Mouse (Mus musculus) hindbrain, embryonic 15.5 days (tissue): Measurements from ENCODE around the gene Lmo7. TPM values are rescaled to one million over a fixed set of nuclear protein-coding genes. Genes with fewer than 3 reads are reported as not detected.

ENCODE experiments used
- ATAC-seq: fragments of 200-750 bp; cut with Nextera tagmentation; 2 replicates; pipeline ENCODE4 v1.8.0; 2017; ENCODE audit warnings: low read depth, moderate number of reproducible peaks, moderate TSS enrichment; ENCODE audit not compliant: low FRiP score
- H3K27ac ChIP-seq: fragments of 300-500 bp; sonication (generic); replicated peaks from 2 replicates; pipeline ENCODE4 v1.5.1; 2015; ENCODE audit warnings: mild to moderate bottlenecking, inconsistent platforms
- H3K27me3 ChIP-seq: fragments of 300-500 bp; sonication (generic); 2 replicates; pipeline ENCODE4 v1.6.1; 2015; ENCODE audit warnings: control low read depth, inconsistent platforms
- H3K36me3 ChIP-seq: fragments of 300-500 bp; sonication (generic); 2 replicates; pipeline ENCODE4 v1.6.1; 2015; ENCODE audit warnings: control low read depth, inconsistent platforms
- H3K4me1 ChIP-seq: fragments of 300-500 bp; sonication (generic); replicated peaks from 2 replicates; pipeline ENCODE4 v1.6.1; 2015; ENCODE audit warnings: control low read depth, inconsistent platforms
- H3K4me2 ChIP-seq: fragments of 300-500 bp; sonication (generic); 2 replicates; pipeline ENCODE4 v1.6.1; 2015; ENCODE audit warnings: moderate library complexity, mild to moderate bottlenecking, inconsistent platforms
- H3K4me3 ChIP-seq: fragments of 300-500 bp; sonication (generic); 2 replicates; pipeline ENCODE4 v1.5.1; 2015; ENCODE audit warnings: mild to moderate bottlenecking, inconsistent platforms
- H3K9ac ChIP-seq: fragments of 300-500 bp; sonication (generic); 2 replicates; pipeline ENCODE4 v1.6.1; 2015; ENCODE audit warnings: inconsistent platforms
- H3K9me3 ChIP-seq: fragments of 300-500 bp; sonication (generic); 2 replicates; pipeline ENCODE4 v1.6.1; 2016; ENCODE audit warnings: control low read depth, inconsistent platforms
- WGBS: fragments of 180-500 bp; shearing (Covaris S2); methylation state at CpG from one replicate; pipeline ENCODE4 v1.1.7; 2015; 5-methylcytosine and 5-hydroxymethylcytosine counted together
- polyA plus RNA-seq: library from polyadenylated mRNA; unstranded; fragments of >200 nt; fragmentation: Nextera tagmentation; extraction: Ambion mirVana; gene quantifications from 2 replicates; pipeline ENCODE4 v1.2.1, GENCODE M21; 2015

The Lmo7 gene
- polyA plus RNA-seq, 1 experiment from 2014 or later: 1.7 TPM

GRCm38 (mm10) chr14:101841271-101841670, 111.5 kb downstream of the Lmo7 start:
- Histone ChIP-seq H3K36me3 (no peaks in the 10 kb centered on the region), H3K9ac (no peak overlapping the region), H3K9me3 (no peaks in the 10 kb centered on the region), H3K27me3 (no peaks in the 10 kb centered on the region), H3K4me2 (no peak overlapping the region), H3K27ac (no peak overlapping the region), H3K4me3 (no peak overlapping the region), H3K4me1 (no peaks in the 10 kb centered on the region)
- no peak for ATAC-seq
- 85% methylated on average over 5 of the region's 5 CpGs for WGBS

- WGBS: 87% methylated on average over 6 of the region's 6 CpGs
Measured at GRCm38 (mm10) chr14:101842521-101842920, 112.8 kb downstream of the Lmo7 start.

GRCm38 (mm10) chr14:101843443-101843842, 113.7 kb downstream of the Lmo7 start:
- Histone ChIP-seq H3K4me2 (no peak overlapping the region), H3K4me1 (no peaks in the 10 kb centered on the region), H3K4me3 (no peak overlapping the region), H3K27ac (no peak overlapping the region), H3K9ac (no peak overlapping the region), H3K27me3 (no peaks in the 10 kb centered on the region), H3K36me3 (no peaks in the 10 kb centered on the region), H3K9me3 (no peaks in the 10 kb centered on the region)
- WGBS: 87% methylated on average over 17 of the region's 17 CpGs
- ATAC-seq: no peak

More at GRCm38 (mm10) chr14:101842521-101842920, 112.8 kb downstream of the Lmo7 start:
- no peaks in the 10 kb centered on the region for H3K27me3 ChIP-seq
- H3K4me1 ChIP-seq: no peaks in the 10 kb centered on the region
- H3K4me3 ChIP-seq: no peak overlapping the region
- no peaks in the 10 kb centered on the region for H3K36me3 ChIP-seq
- no peaks in the 10 kb centered on the region for H3K9me3 ChIP-seq
- ATAC-seq: no peak
- no peak overlapping the region for H3K9ac ChIP-seq
- H3K27ac ChIP-seq: no peak overlapping the region
- H3K4me2 ChIP-seq: no peak overlapping the region

GRCm38 (mm10) chr14:101844467-101844866, 114.7 kb downstream of the Lmo7 start:
- no peaks in the 10 kb centered on the region for H3K36me3 ChIP-seq
- H3K27ac ChIP-seq: no peak overlapping the region
- H3K4me2 ChIP-seq: no peak overlapping the region
- ATAC-seq: no peak
- H3K4me1 ChIP-seq: no peaks in the 10 kb centered on the region
- WGBS: 72% methylated on average over 7 of the region's 7 CpGs
- H3K9ac ChIP-seq: no peak overlapping the region
- no peak overlapping the region for H3K4me3 ChIP-seq
- no peaks in the 10 kb centered on the region for H3K9me3 ChIP-seq
- no peaks in the 10 kb centered on the region for H3K27me3 ChIP-seq

GRCm38 (mm10) chr14:101846097-101846882, 116.5 kb downstream of the Lmo7 start:
- Histone ChIP-seq H3K9me3 (no peaks in the 10 kb centered on the region), H3K4me1 (no peaks in the 10 kb centered on the region), H3K9ac (no peak overlapping the region), H3K4me3 (no peak overlapping the region), H3K27ac (no peak overlapping the region), H3K27me3 (no peaks in the 10 kb centered on the region), H3K4me2 (no peak overlapping the region), H3K36me3 (no peaks in the 10 kb centered on the region)
- 76% methylated on average over 8 of the region's 8 CpGs for WGBS
- ATAC-seq: no peak

- Histone ChIP-seq H3K36me3 (no peaks in the 10 kb centered on the region), H3K9me3 (no peaks in the 10 kb centered on the region), H3K4me1 (no peaks in the 10 kb centered on the region), H3K27ac (no peak overlapping the region), H3K27me3 (no peaks in the 10 kb centered on the region), H3K4me3 (no peak overlapping the region), H3K9ac (no peak overlapping the region), H3K4me2 (no peak overlapping the region)
- WGBS: 87% methylated on average over 7 of the region's 7 CpGs
- no peak for ATAC-seq
Measured at GRCm38 (mm10) chr14:101847520-101847919, 117.8 kb downstream of the Lmo7 start.

GRCm38 (mm10) chr14:101852584-101853195, 122.9 kb downstream of the Lmo7 start:
- Histone ChIP-seq H3K27ac (no peak overlapping the region), H3K9ac (no peak overlapping the region), H3K27me3 (no peaks in the 10 kb centered on the region), H3K4me2 (no peak overlapping the region), H3K4me1 (no peaks in the 10 kb centered on the region), H3K9me3 (no peaks in the 10 kb centered on the region), H3K36me3 (no peaks in the 10 kb centered on the region), H3K4me3 (no peak overlapping the region)
- WGBS: 88% methylated on average over 6 of the region's 6 CpGs
- ATAC-seq: no peak

GRCm38 (mm10) chr14:101853207-101853606, 123.5 kb downstream of the Lmo7 start:
- Histone ChIP-seq H3K27me3 (no peaks in the 10 kb centered on the region), H3K36me3 (no peaks in the 10 kb centered on the region), H3K4me2 (no peak overlapping the region), H3K9me3 (no peaks in the 10 kb centered on the region), H3K4me1 (no peaks in the 10 kb centered on the region), H3K27ac (no peak overlapping the region), H3K9ac (no peak overlapping the region), H3K4me3 (no peak overlapping the region)
- 88% methylated on average over 1 of the region's 1 CpGs for WGBS
- no peak for ATAC-seq

GRCm38 (mm10) chr14:101853722-101854121, 124.0 kb downstream of the Lmo7 start:
- no peak overlapping the region for H3K4me3 ChIP-seq
- no peak overlapping the region for H3K4me2 ChIP-seq
- WGBS: 85% methylated on average over 4 of the region's 4 CpGs
- no peak overlapping the region for H3K9ac ChIP-seq
- no peaks in the 10 kb centered on the region for H3K9me3 ChIP-seq
- H3K27me3 ChIP-seq: no peaks in the 10 kb centered on the region
- no peaks in the 10 kb centered on the region for H3K36me3 ChIP-seq
- H3K27ac ChIP-seq: no peak overlapping the region
- no peaks in the 10 kb centered on the region for H3K4me1 ChIP-seq
- no peak for ATAC-seq

GRCm38 (mm10) chr14:101854226-101854625, 124.5 kb downstream of the Lmo7 start:
- no peak for ATAC-seq
- no peaks in the 10 kb centered on the region for H3K36me3 ChIP-seq
- H3K4me3 ChIP-seq: no peak overlapping the region
- H3K4me2 ChIP-seq: no peak overlapping the region
- H3K27ac ChIP-seq: no peak overlapping the region
- no peaks in the 10 kb centered on the region for H3K4me1 ChIP-seq
- H3K9ac ChIP-seq: no peak overlapping the region
- H3K9me3 ChIP-seq: no peaks in the 10 kb centered on the region
- H3K27me3 ChIP-seq: no peaks in the 10 kb centered on the region
- WGBS: 81% methylated on average over 3 of the region's 3 CpGs

GRCm38 (mm10) chr14:101859305-101859886, 129.6 kb downstream of the Lmo7 start:
- Histone ChIP-seq H3K36me3 (no peaks in the 10 kb centered on the region), H3K9ac (no peak overlapping the region), H3K27me3 (no peaks in the 10 kb centered on the region), H3K4me1 (no peaks in the 10 kb centered on the region), H3K27ac (no peak overlapping the region), H3K4me3 (no peak overlapping the region), H3K4me2 (no peak overlapping the region), H3K9me3 (no peaks in the 10 kb centered on the region)
- ATAC-seq: no peak
- 56% methylated on average over 8 of the region's 8 CpGs for WGBS

- WGBS: 76% methylated on average over 3 of the region's 3 CpGs
- no peak overlapping the region for H3K27ac ChIP-seq
- ATAC-seq: no peak
- no peaks in the 10 kb centered on the region for H3K4me1 ChIP-seq
- H3K4me3 ChIP-seq: no peak overlapping the region
- H3K4me2 ChIP-seq: no peak overlapping the region
- H3K9me3 ChIP-seq: no peaks in the 10 kb centered on the region
- H3K36me3 ChIP-seq: no peaks in the 10 kb centered on the region
- H3K9ac ChIP-seq: no peak overlapping the region
- H3K27me3 ChIP-seq: no peaks in the 10 kb centered on the region
Measured at GRCm38 (mm10) chr14:101862088-101862487, 132.3 kb downstream of the Lmo7 start.
